Mouse (Mus musculus) megakaryocyte-erythroid progenitor cell, adult 5 weeks (primary cell): ENCODE results near the gene Zfp418. TPM values are rescaled to one million over a fixed set of nuclear protein-coding genes. Genes with fewer than 3 reads are reported as not detected.

Experiments
- polyA plus RNA-seq: library from polyadenylated mRNA; stranded (reverse); fragments of >175 nt; gene quantifications from 2 replicates; pipeline ENCODE4 v1.2.3, GENCODE M21; 2012

Gene Zfp418
- 0.05 and 0.14 TPM in 2 replicates for polyA plus RNA-seq

DNA sequence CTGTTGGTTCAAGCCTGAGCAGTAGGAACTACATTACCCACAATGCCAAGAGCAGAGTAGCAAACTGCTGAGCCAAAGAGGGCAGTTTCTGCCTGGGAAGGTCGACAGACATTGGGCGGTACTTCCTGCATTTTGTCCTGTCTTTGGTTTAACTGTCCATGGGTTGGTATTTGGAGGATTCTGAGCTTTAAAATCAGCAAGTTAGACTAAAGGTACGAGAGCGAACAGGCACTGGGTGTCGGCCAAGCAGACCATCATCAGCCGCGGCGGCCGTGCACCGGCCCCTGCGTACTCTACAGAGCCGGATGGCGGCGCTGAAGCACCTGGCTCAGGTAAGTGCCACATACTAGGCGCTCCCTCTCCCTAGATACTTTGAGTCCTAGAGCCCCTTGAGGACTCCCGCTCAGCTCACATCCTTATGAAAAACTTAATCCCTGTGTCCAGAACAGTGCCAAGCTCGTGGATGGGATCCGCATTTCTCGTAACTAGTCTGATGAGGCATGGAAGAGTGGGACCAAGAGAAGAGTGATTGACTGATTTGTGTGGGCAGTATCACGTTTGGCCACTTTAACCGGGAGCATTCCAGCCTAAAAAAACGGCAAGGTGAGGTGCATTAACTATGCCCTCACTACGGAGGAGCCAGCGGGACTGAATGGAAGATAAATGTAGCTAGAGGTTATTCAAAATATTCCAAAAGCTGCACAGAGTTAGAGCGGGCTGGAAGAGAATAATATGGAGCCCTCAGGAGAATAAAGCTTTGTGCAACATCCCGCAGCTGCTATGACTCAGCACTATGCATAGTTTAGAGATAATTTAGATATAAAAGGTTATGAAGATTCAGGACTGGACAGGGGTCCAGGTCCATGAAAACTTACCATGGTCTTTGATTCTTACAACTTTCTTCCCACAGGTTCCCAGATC lies at the start of gene Zfp418:
Zfp418 (plus strand) TSS at position 104 of the 921 bp plus-strand sequence.

DNA sequence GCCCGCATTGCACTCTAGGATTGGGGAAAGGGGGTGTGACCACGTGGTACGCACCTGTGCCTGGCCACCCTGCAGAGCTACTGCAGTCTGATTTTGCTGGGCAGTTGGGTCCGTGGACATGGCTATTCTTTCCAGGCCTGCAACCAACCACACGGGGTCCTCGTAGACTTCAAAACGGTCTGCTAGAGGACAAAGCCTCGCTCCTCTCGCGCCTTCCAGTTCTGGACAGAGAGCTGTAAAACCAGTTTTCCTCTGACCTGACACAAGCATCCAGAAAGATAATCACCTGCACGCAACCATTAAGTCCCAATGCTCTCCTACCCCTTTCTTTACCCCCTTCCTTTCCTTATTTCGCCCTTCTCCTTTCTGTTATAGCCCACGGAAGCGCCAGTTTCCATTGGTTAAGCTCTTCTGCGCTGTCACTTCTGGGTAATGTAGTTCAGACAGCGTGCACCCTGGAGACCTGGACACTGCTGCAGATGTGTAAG lies 34.7 kb upstream of the Zfp418 start, which contains the start of gene Zfp773:
Zfp773 (minus strand) TSS at position 377 of the 488 bp plus-strand sequence.

DNA sequence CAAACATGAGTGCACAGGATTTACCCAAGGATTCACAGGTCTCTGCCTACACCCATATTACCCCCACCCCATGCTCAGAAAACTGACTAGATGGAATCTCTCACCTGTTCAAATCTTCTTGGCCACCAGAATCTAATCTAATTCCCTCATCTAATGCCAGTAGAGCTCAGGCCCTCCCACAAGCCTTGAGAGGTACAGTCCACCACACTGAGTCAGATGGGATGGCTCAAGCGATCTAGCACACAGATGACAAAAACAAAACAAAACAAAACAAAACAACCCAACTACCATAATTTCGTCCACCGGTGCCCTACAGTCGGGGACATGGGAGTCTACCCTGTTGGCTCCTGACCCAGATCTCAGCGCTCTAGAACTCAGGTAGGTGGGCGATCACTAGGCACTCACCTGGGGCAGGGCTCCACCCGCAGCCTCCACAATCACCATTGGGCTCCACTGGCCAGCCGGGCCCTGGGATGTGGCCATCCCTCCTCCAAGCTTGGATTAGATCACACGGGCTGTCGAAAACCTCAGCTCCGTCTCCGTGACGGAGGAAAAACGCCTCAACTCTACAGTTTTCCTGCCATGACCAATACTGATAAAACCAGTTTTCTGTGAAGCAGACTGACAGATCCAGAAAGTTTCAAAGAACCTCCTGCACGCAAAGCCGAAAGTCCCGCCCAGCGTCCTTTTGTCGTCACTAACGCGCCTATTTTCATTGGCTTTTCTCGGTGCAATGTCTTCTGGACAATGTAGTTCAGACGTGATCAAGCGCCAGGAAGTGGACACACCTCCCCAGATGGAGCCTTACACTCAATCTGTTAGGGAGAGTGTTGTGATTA lies 38.4 kb downstream of the Zfp418 start, which contains the start of gene Zfp772:
Zfp772 (minus strand) TSS at position 686 of the 839 bp plus-strand sequence.

Other genes starting within 250 kb of the Zfp418 start
- 0.21 TPM in 1 of 2 replicates, not detected in the other for gene Aurkc, start 176.0 kb upstream of the Zfp418 start, polyA plus RNA-seq
- gene Zfp954, start 49.8 kb upstream of the Zfp418 start, polyA plus RNA-seq = 1.4 and 2.9 TPM in 2 replicates
- 0.01 and 0.03 TPM in 2 replicates for gene Zfp773, start 34.6 kb upstream of the Zfp418 start, polyA plus RNA-seq
- gene Zfp772, start 38.7 kb downstream of the Zfp418 start, polyA plus RNA-seq = 0.21 and 0.36 TPM in 2 replicates
- 0.02 TPM in 1 of 2 replicates, not detected in the other for gene Vmn2r29, start 76.0 kb downstream of the Zfp418 start, polyA plus RNA-seq
- 1.4 and 2.2 TPM in 2 replicates for gene Gm45844, start 107.0 kb downstream of the Zfp418 start, polyA plus RNA-seq
- 9.0 and 9.9 TPM in 2 replicates for gene Clcn4, start 129.5 kb downstream of the Zfp418 start, polyA plus RNA-seq
- gene Vmn2r30, start 166.3 kb downstream of the Zfp418 start, polyA plus RNA-seq = 0.01 TPM in 1 of 2 replicates, not detected in the other
- gene Gm45783, start 203.2 kb downstream of the Zfp418 start, polyA plus RNA-seq = 0.20 TPM in 1 of 2 replicates, not detected in the other
- not detected in 2 replicates for gene Vmn2r31, start 228.4 kb downstream of the Zfp418 start, polyA plus RNA-seq